Mouse (Mus musculus): ENCODE data around the gene Tns1.

GRCm38 (mm10) chr1:74054471-74054870, 69.8 kb downstream of the Tns1 start:
- no peak for TF ChIP-seq EP300 (IDR thresholded peaks at IDR 0.05; ENCODE audit: low read length)
- TF ChIP-seq CTCF (conservative IDR thresholded peaks at IDR 0.05 in 1 of 2, IDR thresholded peaks at IDR 0.05 in 1 of 2; ENCODE audit: low read depth in 2 of 2, low read length in 2 of 2) = no peak
- TF ChIP-seq ZNF384 (IDR thresholded peaks at IDR 0.05; ENCODE audit: low read depth, low read length) = no peak
- no peak for TF ChIP-seq RCOR1 (conservative IDR thresholded peaks at IDR 0.05; ENCODE audit: low read depth, low read length)
- no peak for TF ChIP-seq POLR2AphosphoS2 (IDR thresholded peaks at IDR 0.05; ENCODE audit: low read depth, low read length)
- no peak for TF ChIP-seq JUND (conservative IDR thresholded peaks at IDR 0.05; ENCODE audit: low read depth, low read length)
- TF ChIP-seq BHLHE40 (IDR thresholded peaks at IDR 0.05; ENCODE audit: low read depth, low read length) = no peak
- TF ChIP-seq ZC3H11A (IDR thresholded peaks at IDR 0.05; ENCODE audit: low read depth, low read length) = no peak
- no peak for TF ChIP-seq MAX (IDR thresholded peaks at IDR 0.05; ENCODE audit: low read length)
- no peak for TF ChIP-seq USF1 (IDR thresholded peaks at IDR 0.05; ENCODE audit: low read depth, low read length)
- no peak for TF ChIP-seq MEF2A (IDR thresholded peaks at IDR 0.05; ENCODE audit: borderline replicate concordance, low read depth, low read length)
- no peak for TF ChIP-seq SIN3A (IDR thresholded peaks at IDR 0.05; ENCODE audit: low read length)
- TF ChIP-seq POLR2A (IDR thresholded peaks at IDR 0.05; ENCODE audit: low read depth, low read length) = no peak

All from CH12.LX (cell line).